Mouse (Mus musculus) embryonic facial prominence, embryonic 11.5 days (tissue): Measurements from ENCODE around the gene Cacna1e. TPM values are rescaled to one million over a fixed set of nuclear protein-coding genes. Genes with fewer than 3 reads are reported as not detected.

Source experiments
- ATAC-seq: fragments of 200-750 bp; cut with Nextera tagmentation; replicated peaks from 2 replicates; pipeline ENCODE4 v1.8.0; 2017; ENCODE audit warnings: low read depth; ENCODE audit not compliant: insufficient number of reproducible peaks, low FRiP score, low TSS enrichment
- DNase-seq: peaks from one replicate; pipeline ENCODE4 v3.0.0-alpha.2; 2015; ENCODE audit warnings: low spot score
- H3K27ac ChIP-seq: fragments of 300-500 bp; sonication (generic); replicated peaks from 2 replicates; pipeline ENCODE4 v1.5.1; 2014; ENCODE audit warnings: mild to moderate bottlenecking, low read depth, low read length, control low read depth
- H3K27me3 ChIP-seq: fragments of 300-500 bp; sonication (generic); 2 replicates; pipeline ENCODE4 v1.6.1; 2014; ENCODE audit warnings: mild to moderate bottlenecking, low read length, moderate library complexity, mixed read lengths; ENCODE audit not compliant: control insufficient read depth, insufficient read depth
- H3K36me3 ChIP-seq: fragments of 300-500 bp; sonication (generic); replicated peaks from 2 replicates; pipeline ENCODE4 v1.6.1; 2014; ENCODE audit warnings: low read depth, mild to moderate bottlenecking, low read length, moderate library complexity, mixed read lengths; ENCODE audit not compliant: control insufficient read depth, insufficient read depth
- H3K4me1 ChIP-seq: fragments of 300-500 bp; sonication (generic); 2 replicates; pipeline ENCODE4 v1.6.1; 2014; ENCODE audit warnings: low read length, mixed read lengths; ENCODE audit not compliant: control insufficient read depth, insufficient read depth
- H3K4me2 ChIP-seq: fragments of 300-500 bp; sonication (generic); 2 replicates; pipeline ENCODE4 v1.6.1; 2014; ENCODE audit warnings: low read depth, mild to moderate bottlenecking, control low read depth, low read length, moderate library complexity
- H3K4me3 ChIP-seq: fragments of 300-500 bp; sonication (generic); 2 replicates; pipeline ENCODE4 v1.5.1; 2014; ENCODE audit warnings: low read depth, low read length, control low read depth
- H3K9ac ChIP-seq: fragments of 300-500 bp; sonication (generic); replicated peaks from 2 replicates; pipeline ENCODE4 v1.6.1; 2014; ENCODE audit warnings: mild to moderate bottlenecking, control low read depth, low read length
- H3K9me3 ChIP-seq: fragments of 300-500 bp; sonication (generic); replicated peaks from 2 replicates; pipeline ENCODE4 v1.6.1; 2016; ENCODE audit warnings: mild to moderate bottlenecking, low read length, inconsistent platforms, mixed read lengths; ENCODE audit not compliant: control insufficient read depth
- WGBS: fragments of 180-500 bp; shearing (Covaris S2); extraction: QIAGEN DNeasy Blood & Tissue Kit; methylation state at CpG from one replicate; pipeline ENCODE4 v1.1.7; 2014; 5-methylcytosine and 5-hydroxymethylcytosine counted together
- polyA plus RNA-seq: library from polyadenylated mRNA; unstranded; fragments of >200 nt; fragmentation: Nextera tagmentation; extraction: Ambion mirVana; gene quantifications from 2 replicates; pipeline ENCODE4 v1.2.1, GENCODE M21; 2014

Cacna1e gene
- polyA plus RNA-seq, 1 experiment from 2014 or later, result 0.74 TPM

GRCm38 (mm10) chr1:154729269-154729980, 154.9 kb downstream of the Cacna1e start:
- Histone ChIP-seq H3K4me2 (no peak overlapping the region), H3K4me1 (no peaks in the 10 kb centered on the region), H3K4me3 (no peak overlapping the region), H3K9me3 (no peaks in the 10 kb centered on the region), H3K9ac (no peak overlapping the region), H3K27ac (no peak overlapping the region), H3K27me3 (peaks cover 31% of the 10 kb centered on the region), H3K36me3 (no peaks in the 10 kb centered on the region)
- WGBS, result 61% methylated on average over 6 of the region's 6 CpGs
- DNase-seq (peak; percentile 92), ATAC-seq (no peak)

DNA sequence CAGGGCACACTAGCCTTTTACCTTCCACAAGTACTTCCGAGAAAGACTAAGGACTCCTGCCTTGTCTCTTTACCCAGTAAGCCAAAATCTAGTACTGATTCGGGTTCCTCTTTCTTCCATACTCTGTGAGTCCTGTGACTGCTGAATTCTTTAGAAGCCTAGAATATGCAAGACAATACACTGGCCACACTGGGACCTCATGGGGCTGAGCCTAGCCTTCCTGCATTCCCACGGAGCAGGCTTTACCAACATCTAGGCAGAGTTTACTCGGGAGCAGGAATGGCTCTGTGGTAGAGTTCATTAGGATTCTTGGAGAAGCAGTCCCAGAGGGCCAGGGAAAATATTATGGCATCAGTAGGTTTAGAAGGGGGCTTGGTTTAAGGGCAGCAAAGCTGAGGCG, 155.6 kb downstream of the Cacna1e start:
- Histone ChIP-seq H3K9ac (no peak overlapping the region), H3K9me3 (no peaks in the 10 kb centered on the region), H3K27me3 (peaks cover 37% of the 10 kb centered on the region), H3K4me3 (no peak overlapping the region), H3K36me3 (no peaks in the 10 kb centered on the region), H3K4me2 (no peak overlapping the region), H3K4me1 (no peaks in the 10 kb centered on the region), H3K27ac (no peak overlapping the region)
- ATAC-seq (no peak), DNase-seq (no peak)
- 40% methylated on average over 5 of the region's 5 CpGs for WGBS

DNA sequence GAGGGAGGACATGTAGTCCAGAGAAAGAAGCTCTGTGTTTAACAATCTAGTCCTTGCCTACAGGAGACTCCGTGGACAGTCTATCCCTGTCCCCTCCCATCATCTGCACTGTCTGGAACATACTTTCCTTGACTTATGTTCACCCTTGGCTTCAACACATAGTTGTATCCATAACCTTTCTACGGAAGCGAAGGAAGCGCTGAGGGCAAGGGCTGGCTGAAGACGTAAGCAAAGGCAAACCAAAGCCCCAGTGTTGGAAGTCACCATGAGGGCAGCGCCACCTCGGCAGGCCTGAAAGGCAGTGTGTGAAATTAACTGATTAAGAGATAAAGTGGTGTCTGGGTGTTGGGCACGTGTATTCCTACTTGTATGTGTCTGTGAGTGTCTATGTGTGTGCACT, 156.6 kb downstream of the Cacna1e start:
- Histone ChIP-seq H3K4me3 (no peak overlapping the region), H3K9me3 (no peaks in the 10 kb centered on the region), H3K27ac (no peak overlapping the region), H3K36me3 (no peaks in the 10 kb centered on the region), H3K27me3 (peaks cover 38% of the 10 kb centered on the region), H3K4me1 (no peaks in the 10 kb centered on the region), H3K9ac (no peak overlapping the region), H3K4me2 (no peak overlapping the region)
- DNase-seq (no peak), ATAC-seq (no peak)
- WGBS, result 79% methylated on average over 8 of the region's 8 CpGs

DNA sequence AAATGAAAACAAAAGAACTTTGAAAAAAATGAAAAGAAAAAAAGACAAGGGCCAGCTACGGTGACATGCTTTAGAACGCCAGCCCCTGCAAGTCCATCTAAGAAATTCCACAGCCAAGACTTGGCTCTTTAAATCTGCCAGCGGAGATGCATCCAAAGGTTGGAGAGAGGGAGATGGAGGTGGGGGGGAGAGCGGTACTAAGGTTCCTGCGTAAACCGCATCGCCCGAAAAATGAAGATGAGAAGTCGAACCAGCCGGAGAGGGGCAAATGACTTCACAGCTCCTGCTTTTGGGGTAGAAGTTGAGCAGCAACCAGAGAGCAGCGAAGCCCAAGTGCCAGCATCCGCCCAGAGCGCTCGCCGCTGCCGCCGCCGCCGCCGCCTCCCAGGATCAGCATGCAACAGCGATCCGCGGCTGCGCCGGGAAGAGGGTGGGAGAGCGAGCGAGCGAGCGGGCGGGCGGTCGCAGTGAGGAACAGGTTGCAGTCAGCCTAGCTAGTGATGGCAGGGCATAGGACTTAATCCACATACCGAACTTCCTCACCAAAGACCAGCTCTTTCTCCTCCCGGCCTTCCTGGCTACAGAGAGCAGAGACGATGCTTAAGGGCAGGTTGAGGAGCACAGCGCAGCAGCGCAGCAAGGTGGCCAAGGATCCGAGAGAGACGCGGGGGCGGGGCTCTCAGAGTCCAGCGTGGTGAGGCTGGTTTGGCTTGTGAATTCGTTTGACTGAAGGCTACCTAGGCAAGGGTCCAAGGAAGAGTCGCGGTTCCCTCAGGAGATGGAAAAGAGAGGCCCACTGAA, 157.7 kb downstream of the Cacna1e start:
- Histone ChIP-seq H3K9me3 (no peaks in the 10 kb centered on the region), H3K9ac (peak overlapping the region; percentile 28), H3K4me2 (peak overlapping the region; percentile 71), H3K27me3 (peaks cover 38% of the 10 kb centered on the region), H3K4me3 (peak overlapping the region; percentile 35), H3K27ac (no peak overlapping the region), H3K4me1 (no peaks in the 10 kb centered on the region), H3K36me3 (no peaks in the 10 kb centered on the region)
- DNase-seq (peak; percentile 68), ATAC-seq (no peak)
- WGBS, result under 1% methylated on average over 45 of the region's 45 CpGs

GRCm38 (mm10) chr1:154725356-154726320, 158.7 kb downstream of the Cacna1e start:
- DNase-seq (no peak), ATAC-seq (no peak)
- WGBS, result 21% methylated on average over 35 of the region's 35 CpGs
- Histone ChIP-seq H3K4me3 (peak overlapping the region; percentile 35), H3K27ac (no peak overlapping the region), H3K4me2 (peak overlapping the region; percentile 71; the same call in 1 of the 2 replicates), H3K4me1 (no peaks in the 10 kb centered on the region), H3K27me3 (peaks cover 38% of the 10 kb centered on the region), H3K9me3 (no peaks in the 10 kb centered on the region), H3K36me3 (no peaks in the 10 kb centered on the region), H3K9ac (peak overlapping the region; percentile 28; the same call in 1 of the 2 replicates)

DNA sequence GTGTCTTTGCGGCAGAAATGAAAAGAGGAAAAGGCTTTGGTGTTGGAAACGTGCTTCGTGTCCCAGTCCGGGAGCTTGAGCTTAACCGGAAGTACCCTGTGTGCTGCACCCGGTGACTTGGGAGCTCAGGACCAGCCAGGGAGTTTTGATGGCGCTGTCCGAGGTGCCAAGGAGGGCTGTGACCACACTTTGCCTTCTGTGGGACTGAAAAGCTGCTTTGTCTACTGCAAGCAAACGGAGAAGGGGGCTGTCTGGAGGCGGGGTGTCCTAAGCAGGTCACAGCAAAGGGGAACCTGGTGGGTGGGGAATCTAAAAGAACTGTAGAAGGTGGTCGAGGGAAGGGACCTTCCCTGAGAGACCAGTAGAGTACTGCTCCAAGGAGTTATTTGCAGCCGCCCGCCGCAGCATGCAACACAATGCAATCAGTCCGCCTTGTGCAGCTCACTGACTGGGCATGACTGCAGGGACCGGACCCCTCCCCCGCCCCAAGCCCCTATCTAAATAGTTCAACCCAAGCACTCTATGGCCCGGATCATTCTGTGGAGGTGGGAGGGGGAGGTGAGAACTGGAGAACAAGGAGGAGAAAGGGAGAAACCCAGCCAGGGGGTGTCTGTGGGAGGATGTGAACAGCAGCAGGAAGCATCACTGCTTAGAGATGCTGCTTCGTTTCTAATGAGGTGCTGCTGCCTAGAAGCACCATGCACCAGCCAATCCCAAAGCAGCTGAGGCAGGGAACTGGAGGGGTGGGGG, 160.6 kb downstream of the Cacna1e start:
- ATAC-seq (no peak), DNase-seq (peak; percentile 73)
- H3K27me3 ChIP-seq, result peaks cover 38% of the 10 kb centered on the region
- peak overlapping the region; percentile 37 for H3K4me2 ChIP-seq
- no peak overlapping the region for H3K27ac ChIP-seq
- H3K9ac ChIP-seq, result peak overlapping the region; percentile 29; the same call in 1 of the 2 replicates
- no peaks in the 10 kb centered on the region for H3K4me1 ChIP-seq
- peak overlapping the region; percentile 4; the same call in 1 of the 2 replicates for H3K4me3 ChIP-seq
- no peaks in the 10 kb centered on the region for H3K9me3 ChIP-seq
- H3K36me3 ChIP-seq, result no peaks in the 10 kb centered on the region
- WGBS, result 2% methylated on average over 19 of the region's 19 CpGs

GRCm38 (mm10) chr1:154723078-154723477, 161.2 kb downstream of the Cacna1e start:
- H3K4me2 ChIP-seq, result peak overlapping the region; percentile 37
- peaks cover 36% of the 10 kb centered on the region for H3K27me3 ChIP-seq
- H3K9me3 ChIP-seq, result no peaks in the 10 kb centered on the region
- no peak overlapping the region for H3K9ac ChIP-seq
- DNase-seq (no peak), ATAC-seq (no peak)
- 0 out of 2 replicates have a peak overlapping the region, but pooled peaks have one; percentile 4 for H3K4me3 ChIP-seq
- no peaks in the 10 kb centered on the region for H3K36me3 ChIP-seq
- WGBS, result 33% methylated on average over 6 of the region's 6 CpGs
- H3K27ac ChIP-seq, result no peak overlapping the region
- H3K4me1 ChIP-seq, result no peaks in the 10 kb centered on the region
